Mouse (Mus musculus) forebrain, embryonic 10.5 days (tissue): ENCODE results near the gene Oca2. TPM values are rescaled to one million over a fixed set of nuclear protein-coding genes. Genes with fewer than 3 reads are reported as not detected.

Experiments
- polyA plus RNA-seq: library from polyadenylated mRNA; unstranded; fragments of >200 nt; fragmentation: Nextera tagmentation; extraction: Ambion mirVana; gene quantifications from 2 replicates; pipeline ENCODE4 v1.2.1, GENCODE M21; 2016

Oca2 gene
- polyA plus RNA-seq, 1 experiment from 2014 or later, result 0.55 TPM

Other genes starting within 250 kb of the Oca2 start
- gene Nipa1, start 219.8 kb upstream of the Oca2 start, polyA plus RNA-seq, result 6.4 and 6.5 TPM in 2 replicates
- 19.0 and 19.8 TPM in 2 replicates for gene Herc2, start 189.6 kb upstream of the Oca2 start, polyA plus RNA-seq